Mouse (Mus musculus) ES-E14 (cell line): ENCODE measurements at regions not wholly inside any gene's neighbourhood (a gene's known extent, or its start where the extent isn't known, plus 50 kb on each side); places are given as distances from the start of the nearest gene placed in this dataset.
A peak's percentile ranks its signal among the peaks of the same experiment; 100 is the strongest.

Experiments used
- DNase-seq: peaks from one replicate; pipeline ENCODE4 v3.0.0-alpha.2; 2013; ENCODE audit warnings: low read depth, low spot score
- H3K27ac ChIP-seq: 2 replicates; pipeline ENCODE4 v1.5.1; 2012; ENCODE audit warnings: low read depth, mild to moderate bottlenecking, low read length, moderate library complexity, mixed read lengths; ENCODE audit not compliant: poor library complexity, insufficient read depth, severe bottlenecking
- H3K36me3 ChIP-seq: 2 replicates; pipeline ENCODE4 v1.6.1; 2012; ENCODE audit warnings: mild to moderate bottlenecking, low read length, moderate library complexity, mixed read lengths; ENCODE audit not compliant: control insufficient read depth, poor library complexity, insufficient read depth, severe bottlenecking
- H3K4me1 ChIP-seq, 2 experiments: fragments of 150-350 bp in 1 of 2; sonication (generic) in 1 of 2; 2 replicates each; pipeline ENCODE4 v1.6.1; 2012; ENCODE audit warnings: low read length in 2 of 2, mild to moderate bottlenecking in 1 of 2, mixed read lengths in 1 of 2; ENCODE audit not compliant: control insufficient read depth in 2 of 2, insufficient read depth in 2 of 2, poor library complexity in 1 of 2
- H3K4me3 ChIP-seq, 2 experiments: fragments of 150-350 bp in 1 of 2; sonication (generic) in 1 of 2; 2 replicates each; pipeline ENCODE4 v1.5.1; 2012; ENCODE audit warnings: low read length in 2 of 2, low read depth in 1 of 2, mild to moderate bottlenecking in 1 of 2, mixed read lengths in 1 of 2; ENCODE audit not compliant: insufficient read depth in 1 of 2, poor library complexity in 1 of 2, severe bottlenecking in 1 of 2
- H3K9ac ChIP-seq: 2 replicates; pipeline ENCODE4 v1.6.1; 2012; ENCODE audit warnings: low read depth, mild to moderate bottlenecking, low read length, mixed read lengths; ENCODE audit not compliant: poor library complexity, insufficient read depth, severe bottlenecking
- H3K9me3 ChIP-seq: fragments of 150-350 bp; sonication (generic); 2 replicates; pipeline ENCODE4 v1.6.1; 2012; ENCODE audit warnings: low read depth, mild to moderate bottlenecking, low read length; ENCODE audit not compliant: control insufficient read depth, insufficient read depth
- CHD2 ChIP-seq: IDR thresholded peaks from 2 replicates; pipeline ENCODE4 v1.6.1; 2014; ENCODE audit warnings: mild to moderate bottlenecking, low read depth, low read length, inconsistent platforms
- HCFC1 ChIP-seq: IDR thresholded peaks from 2 replicates; pipeline ENCODE4 v1.6.1; 2012; ENCODE audit warnings: low read length, inconsistent platforms, borderline replicate concordance; ENCODE audit not compliant: insufficient read depth
- MAFK ChIP-seq: IDR thresholded peaks from 2 replicates; pipeline ENCODE4 v1.6.1; 2014; ENCODE audit warnings: mild to moderate bottlenecking, low read depth, low read length, inconsistent platforms; ENCODE audit not compliant: insufficient read depth
- ZC3H11A ChIP-seq: IDR thresholded peaks from 2 replicates; pipeline ENCODE4 v1.6.1; 2012; ENCODE audit warnings: low read depth, mild to moderate bottlenecking, inconsistent platforms, low read length, borderline replicate concordance
- ZNF384 ChIP-seq: IDR thresholded peaks from 2 replicates; pipeline ENCODE4 v1.6.1; 2012; ENCODE audit warnings: low read depth, low read length, inconsistent platforms
- in situ Hi-C, 2 experiments: fragments of 600-800 bp; cut with MboI; formaldehyde crosslinking; loops; one replicate each; pipeline ENCODE4 v1.15.1; 2025; ENCODE audit warnings: low sequenced_read_pairs in 2 of 2, inconsistent platforms in 1 of 2; ENCODE audit not compliant: unreplicated experiment in 2 of 2

- in situ Hi-C loops: no loop called here
- TF ChIP-seq ZNF384 (no peak), MAFK (no peak)
- peak; percentile 2 for DNase-seq
- Histone ChIP-seq H3K9me3 (no peaks in the 10 kb centered on the region), H3K4me1 (no peaks in the 10 kb centered on the region), H3K27ac (no peak overlapping the region), H3K4me3 (no peak overlapping the region), H3K36me3 (no peaks in the 10 kb centered on the region), H3K9ac (no peak overlapping the region)
These were observed 1501.8 kb upstream of the Slc10a2 start for GRCm38 (mm10) chr8:6606854-6607535.

DNA sequence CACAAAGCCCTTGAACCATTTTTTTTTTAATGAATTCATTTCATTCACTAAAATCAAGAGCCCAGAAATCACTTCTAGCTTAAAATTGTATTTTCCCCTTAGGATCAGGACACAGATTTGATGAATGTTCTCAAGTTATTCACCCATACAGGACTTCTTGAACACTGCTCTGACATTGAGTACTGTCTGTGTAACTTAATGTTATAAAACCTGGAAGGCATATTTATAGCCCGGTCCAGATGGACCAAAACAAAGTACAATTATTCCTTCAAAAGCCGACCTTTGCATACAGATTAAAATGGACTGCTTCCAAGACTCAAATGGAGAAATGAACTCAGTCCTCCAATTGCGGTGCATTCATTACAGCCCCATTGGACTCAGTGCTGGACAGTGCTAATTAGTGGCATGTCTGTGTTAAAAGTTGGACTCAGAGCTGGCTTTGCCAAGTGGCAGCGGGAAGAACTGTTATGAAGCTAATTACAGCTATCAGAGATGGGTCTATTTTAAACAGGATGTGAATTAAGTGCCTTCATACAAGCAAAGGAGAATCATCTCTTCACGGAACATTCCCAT lies 1499.2 kb upstream of the Slc10a2 start:
- Histone ChIP-seq H3K4me3 (no peak overlapping the region), H3K9ac (no peak overlapping the region), H3K9me3 (no peaks in the 10 kb centered on the region), H3K36me3 (no peaks in the 10 kb centered on the region), H3K27ac (no peak overlapping the region), H3K4me1 (no peaks in the 10 kb centered on the region)
- TF ChIP-seq CHD2 (no peak), ZC3H11A (no peak), ZNF384 (no peak), MAFK (no peak), HCFC1 (no peak)
- in situ Hi-C loops: no loop called here
- no peak for DNase-seq

GRCm38 (mm10) chr8:6590146-6590545 lies 1485.0 kb upstream of the Slc10a2 start:
- Histone ChIP-seq H3K4me3 (no peak overlapping the region), H3K9ac (no peak overlapping the region), H3K36me3 (no peaks in the 10 kb centered on the region), H3K27ac (no peak overlapping the region), H3K9me3 (no peaks in the 10 kb centered on the region), H3K4me1 (no peaks in the 10 kb centered on the region)
- no peak for DNase-seq
- no peak for TF ChIP-seq ZC3H11A
- TF ChIP-seq CHD2: no peak
- no peak for TF ChIP-seq MAFK
- TF ChIP-seq ZNF384: no peak
- TF ChIP-seq HCFC1: no peak
- in situ Hi-C loops: no loop called here

- TF ChIP-seq CHD2 (no peak), HCFC1 (no peak), ZNF384 (no peak), ZC3H11A (no peak), MAFK (no peak)
- DNase-seq: no peak
- in situ Hi-C loops: no loop called here
These were observed 1478.4 kb upstream of the Slc10a2 start for GRCm38 (mm10) chr8:6583337-6584096.

More at GRCm38 (mm10) chr8:6583337-6584096, 1478.4 kb upstream of the Slc10a2 start:
- Histone ChIP-seq H3K9ac (no peak overlapping the region), H3K36me3 (no peaks in the 10 kb centered on the region), H3K4me1 (no peaks in the 10 kb centered on the region), H3K27ac (no peak overlapping the region), H3K4me3 (no peak overlapping the region), H3K9me3 (no peaks in the 10 kb centered on the region)
